Mouse (Mus musculus) kidney, postnatal 36 days (tissue): ENCODE data around the gene Senp3.

Source experiments
- DNase-seq, 2 experiments: peaks; one replicate each; pipeline ENCODE4 v3.0.0; 2021 to 2022; ENCODE audit warnings: mixed read lengths in 2 of 2

Senp3 gene

GRCm38 (mm10) chr11:69680136-69680855 is 1.6 kb downstream of the Senp3 start:
- no peak for DNase-seq

- DNase-seq: no peak
Observed at GRCm38 (mm10) chr11:69679144-69679543, 2.7 kb downstream of the Senp3 start.

GRCm38 (mm10) chr11:69672211-69672706 is 9.6 kb downstream of the Senp3 start, which contains the start of gene Eif4a1:
Eif4a1 (minus strand) TSS chr11:69672423.
- peak; percentile 100 for DNase-seq

GRCm38 (mm10) chr11:69671726-69672124 is 10.2 kb downstream of the Senp3 start:
- no peak for DNase-seq

GRCm38 (mm10) chr11:69670786-69671725 is 10.8 kb downstream of the Senp3 start:
- peak; percentile 96 to 99 for DNase-seq

GRCm38 (mm10) chr11:69666665-69667005 is 15.2 kb downstream of the Senp3 start:
- DNase-seq: no peak

- DNase-seq: peak in 1 of 2 experiments; percentile 51
Observed at GRCm38 (mm10) chr11:69665961-69666664, 15.8 kb downstream of the Senp3 start, which contains the start of gene Cd68. Cd68 (minus strand) TSS chr11:69666153.

- DNase-seq: no peak
Observed at GRCm38 (mm10) chr11:69665457-69665960, 16.4 kb downstream of the Senp3 start.

- DNase-seq: no peak
Observed at GRCm38 (mm10) chr11:69664841-69665240, 17.0 kb downstream of the Senp3 start.

- DNase-seq: peak in 1 of 2 experiments; percentile 47
Observed at GRCm38 (mm10) chr11:69663795-69664194, 18.1 kb downstream of the Senp3 start.

- no peak for DNase-seq
Observed at GRCm38 (mm10) chr11:69662967-69663671, 18.8 kb downstream of the Senp3 start.

GRCm38 (mm10) chr11:69662213-69662966 is 19.5 kb downstream of the Senp3 start, which contains the start of gene Mpdu1:
Mpdu1 (minus strand) TSS chr11:69662642.
- peak; percentile 94 to 95 for DNase-seq

- peak in 1 of 2 experiments; percentile 55 for DNase-seq
Observed at GRCm38 (mm10) chr11:69661221-69661881, 20.5 kb downstream of the Senp3 start.

GRCm38 (mm10) chr11:69657462-69657881 is 24.4 kb downstream of the Senp3 start:
- no peak for DNase-seq

- DNase-seq: peak in 1 of 2 experiments; percentile 68
Observed at GRCm38 (mm10) chr11:69656617-69657461, 25.0 kb downstream of the Senp3 start.

GRCm38 (mm10) chr11:69656065-69656455 is 25.8 kb downstream of the Senp3 start:
- DNase-seq: no peak

GRCm38 (mm10) chr11:69655264-69656064 is 26.4 kb downstream of the Senp3 start, which contains the start of gene Sox15:
Sox15 (plus strand) TSS chr11:69655314.
- peak; percentile 68 to 87 for DNase-seq

GRCm38 (mm10) chr11:69654760-69655159 is 27.1 kb downstream of the Senp3 start:
- DNase-seq: no peak
